Mouse (Mus musculus) fat pad, adult 2 months (tissue): ENCODE measurements around the gene Cd44.

ENCODE experiments used
- DNase-seq: peaks from one replicate; pipeline ENCODE4 v3.0.0-alpha.2; 2011; ENCODE audit warnings: low read depth, low spot score; ENCODE audit errors: extremely low read depth

Gene Cd44

GRCm38 (mm10) chr2:102900875-102901827, at the start of gene Cd44:
Gene Cd44, minus strand, starts transcription at chr2:102901665.
- DNase-seq = no peak

- no peak for DNase-seq
Measured at GRCm38 (mm10) chr2:102948481-102948857, 47.0 kb upstream of the Cd44 start.

DNA sequence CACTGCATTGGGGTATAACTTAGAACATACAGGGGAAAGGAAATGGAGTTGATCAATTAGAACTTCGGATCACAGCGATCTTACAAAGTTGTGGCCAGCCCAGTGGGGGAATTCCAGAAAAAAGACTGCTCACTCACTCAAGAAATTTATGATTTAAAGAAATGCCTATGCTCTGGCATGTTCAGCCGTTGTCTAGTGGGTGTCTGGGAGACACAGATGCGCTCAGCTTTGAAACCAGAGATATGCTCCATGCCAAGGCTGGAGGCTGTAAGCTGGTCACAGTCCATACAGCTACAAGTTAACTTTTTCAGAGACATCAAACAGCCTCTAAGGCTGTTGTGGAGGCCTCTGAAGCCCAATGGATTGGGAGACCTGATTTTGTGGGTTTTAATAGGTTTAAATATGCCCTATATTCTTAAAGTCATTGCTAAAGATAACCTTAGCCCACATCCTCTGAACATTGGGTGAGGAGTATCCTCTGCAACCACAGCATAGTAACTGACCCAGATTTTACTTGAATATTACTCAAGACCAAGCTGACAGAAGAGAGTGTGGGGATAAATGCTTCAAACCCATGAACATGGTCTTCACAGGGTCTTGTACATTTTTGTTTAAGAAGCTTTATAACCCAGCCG, 46.5 kb upstream of the Cd44 start:
- no peak for DNase-seq

DNA sequence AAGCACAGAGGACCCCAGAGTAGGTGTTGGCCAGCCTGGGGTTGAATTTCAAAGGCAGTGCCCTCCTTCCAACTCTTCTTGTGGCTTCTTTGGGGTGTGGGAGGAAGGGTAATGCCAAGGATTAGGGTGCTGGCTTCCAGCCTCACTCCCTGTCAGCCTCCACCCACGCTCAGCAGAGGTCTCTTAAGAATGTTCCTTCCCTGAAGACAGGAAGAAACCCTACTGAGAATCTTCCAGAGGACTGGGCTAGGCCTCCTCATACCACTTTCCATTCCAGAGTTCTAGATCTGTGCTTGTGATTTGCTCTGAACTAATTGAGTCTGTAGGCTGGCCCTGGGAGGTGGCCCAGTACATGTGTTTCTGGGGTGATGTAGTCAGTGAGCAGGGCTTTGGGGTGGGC, 43.6 kb upstream of the Cd44 start:
- DNase-seq = peak; percentile 86

GRCm38 (mm10) chr2:102944415-102945012, 43.0 kb upstream of the Cd44 start:
- DNase-seq = no peak

DNA sequence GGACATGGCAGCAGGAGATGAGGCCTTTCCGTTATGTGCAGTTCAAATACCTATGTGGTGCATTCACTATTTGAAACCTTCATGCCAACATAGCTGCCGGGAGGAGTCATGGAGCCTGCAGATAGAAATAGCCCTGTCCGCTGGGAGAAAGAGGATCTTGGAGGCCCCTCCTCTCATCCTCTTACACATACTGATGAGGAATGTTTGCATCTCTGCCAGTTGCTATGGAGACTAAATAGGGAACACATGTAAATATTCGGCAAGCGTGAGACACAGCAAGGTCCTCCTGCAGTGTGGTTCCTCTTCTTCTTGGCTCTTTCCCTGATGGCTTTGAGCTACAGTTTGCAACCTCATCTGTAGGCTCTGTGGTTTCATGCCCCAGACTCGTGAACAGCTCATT, 42.5 kb upstream of the Cd44 start:
- no peak for DNase-seq

- no peak for DNase-seq
Measured at GRCm38 (mm10) chr2:102942782-102943080, 41.3 kb upstream of the Cd44 start.

DNA sequence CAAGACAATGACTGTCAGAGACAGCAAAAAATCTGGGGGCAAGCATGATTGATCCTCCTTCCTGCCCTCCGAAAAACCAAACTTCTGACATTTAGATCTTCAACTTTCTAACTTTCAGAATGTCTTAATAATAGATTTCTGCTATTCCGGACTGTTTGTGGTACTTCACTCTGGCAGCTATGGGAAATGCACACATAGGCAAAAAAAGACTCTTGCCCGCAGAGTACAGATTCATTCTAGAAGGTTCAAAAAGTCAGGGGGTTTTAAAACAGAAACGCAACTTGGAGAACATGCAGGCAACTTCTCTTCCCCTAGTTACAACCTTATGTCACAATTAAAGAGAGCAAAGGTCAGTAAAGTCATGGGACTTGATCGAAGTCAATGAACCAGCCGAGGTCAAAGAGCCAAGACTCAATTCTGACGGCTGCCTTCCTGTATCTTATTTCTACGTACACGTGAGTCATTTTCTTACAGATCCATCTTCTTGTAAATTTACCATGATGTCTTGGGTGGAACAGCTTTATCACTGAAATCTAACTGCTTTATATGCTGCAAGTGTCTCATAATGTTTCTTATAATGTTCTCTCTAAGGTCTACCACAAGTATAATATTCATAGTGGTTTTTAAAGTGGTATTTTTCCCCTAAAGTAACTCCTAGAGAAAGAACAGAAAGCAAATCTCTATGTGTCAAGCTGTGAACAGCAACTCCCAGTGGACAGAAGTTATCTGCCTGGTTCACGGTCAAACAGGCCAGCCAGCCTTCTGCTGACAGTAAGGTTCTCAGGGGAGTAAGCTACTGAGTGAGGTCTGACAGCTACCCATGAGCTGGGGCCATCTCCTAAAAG, 40.7 kb upstream of the Cd44 start:
- no peak for DNase-seq

- no peak for DNase-seq
Measured at GRCm38 (mm10) chr2:102940813-102941361, 39.4 kb upstream of the Cd44 start.

- no peak for DNase-seq
Measured at GRCm38 (mm10) chr2:102940158-102940557, 38.7 kb upstream of the Cd44 start.

DNA sequence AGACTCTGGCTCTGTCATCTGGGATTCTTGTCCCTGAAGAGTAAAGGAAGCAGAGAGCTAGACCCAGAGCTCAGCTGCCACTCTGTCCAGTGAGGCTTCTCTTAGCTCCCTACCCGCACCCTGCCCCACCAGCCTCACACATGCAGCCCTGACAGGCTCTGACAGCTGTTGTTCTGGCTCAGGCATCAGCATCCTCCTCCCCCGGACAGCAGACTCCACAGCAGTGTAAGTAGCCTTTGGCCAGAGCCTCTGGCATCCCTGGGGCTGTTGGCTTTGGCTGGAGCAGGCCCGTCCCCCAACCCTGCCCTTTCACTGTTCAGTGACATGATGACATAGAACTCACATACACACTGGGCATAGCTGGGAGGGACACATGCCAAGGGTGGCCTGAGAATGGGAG, 35.4 kb upstream of the Cd44 start:
- no peak for DNase-seq

DNA sequence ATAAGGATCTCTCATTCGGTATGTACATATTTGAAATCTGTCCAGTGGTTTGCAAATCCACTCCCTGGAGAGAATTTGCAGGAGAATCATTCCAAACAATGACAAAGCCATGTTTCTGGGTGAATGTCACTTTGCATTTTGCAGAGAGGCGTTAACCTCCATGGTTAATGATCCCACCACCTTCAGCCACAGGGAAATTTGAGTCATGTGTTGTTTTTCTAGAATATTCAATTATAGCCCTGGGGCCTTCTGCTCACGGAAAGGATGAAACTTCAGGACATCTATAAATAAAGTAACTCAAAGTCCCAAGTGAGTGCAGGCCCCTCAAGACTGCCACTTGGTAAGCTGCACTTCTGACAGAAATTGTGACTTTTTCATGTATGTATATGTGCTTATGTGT, 33.4 kb upstream of the Cd44 start:
- no peak for DNase-seq

DNA sequence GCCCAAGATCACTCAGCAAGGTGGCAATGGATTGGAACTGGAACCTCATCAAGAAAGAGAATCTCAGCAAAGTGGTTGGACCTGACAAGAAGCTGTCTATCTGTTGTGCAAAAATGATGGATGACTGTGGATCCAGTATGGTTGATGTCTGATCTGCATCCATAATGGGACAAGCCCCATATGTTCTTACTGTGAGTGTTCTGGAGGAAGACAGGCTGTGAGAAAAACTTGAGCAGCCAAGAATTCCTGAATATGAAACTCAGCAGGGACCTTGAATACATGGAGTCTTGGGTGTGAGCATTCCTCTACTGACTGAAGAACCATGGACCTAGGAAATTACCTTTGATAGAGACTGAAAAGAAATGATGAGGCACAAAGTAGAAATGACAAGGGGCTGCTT, 32.3 kb upstream of the Cd44 start:
- DNase-seq = no peak

- DNase-seq = no peak
Measured at GRCm38 (mm10) chr2:102933142-102933541, 31.7 kb upstream of the Cd44 start.

GRCm38 (mm10) chr2:102932667-102933066, 31.2 kb upstream of the Cd44 start:
- peak; percentile 90 for DNase-seq

GRCm38 (mm10) chr2:102928211-102928610, 26.7 kb upstream of the Cd44 start:
- peak; percentile 82 for DNase-seq

DNA sequence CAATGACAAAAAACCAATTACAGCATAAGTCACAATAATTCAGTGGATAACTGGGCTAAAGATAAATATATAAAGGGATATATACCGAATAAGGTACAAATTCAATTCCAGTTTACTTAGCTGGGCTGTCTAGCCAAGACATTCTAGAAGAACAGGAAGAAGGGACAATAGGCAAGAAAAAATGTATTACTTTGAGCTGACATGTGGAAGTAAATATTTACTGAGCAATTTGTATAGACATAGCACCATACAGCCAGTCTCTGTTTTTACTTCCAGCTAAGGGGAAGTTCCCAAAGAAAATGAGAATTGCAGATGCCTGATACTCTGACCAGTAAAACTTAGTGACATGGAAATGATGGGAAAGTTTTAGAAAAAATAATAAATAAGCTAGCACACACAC, 23.0 kb upstream of the Cd44 start:
- DNase-seq = no peak

GRCm38 (mm10) chr2:102923682-102924081, 22.2 kb upstream of the Cd44 start:
- no peak for DNase-seq

GRCm38 (mm10) chr2:102922066-102922465, 20.6 kb upstream of the Cd44 start:
- no peak for DNase-seq

- DNase-seq = no peak
Measured at GRCm38 (mm10) chr2:102918301-102918700, 16.8 kb upstream of the Cd44 start.

DNA sequence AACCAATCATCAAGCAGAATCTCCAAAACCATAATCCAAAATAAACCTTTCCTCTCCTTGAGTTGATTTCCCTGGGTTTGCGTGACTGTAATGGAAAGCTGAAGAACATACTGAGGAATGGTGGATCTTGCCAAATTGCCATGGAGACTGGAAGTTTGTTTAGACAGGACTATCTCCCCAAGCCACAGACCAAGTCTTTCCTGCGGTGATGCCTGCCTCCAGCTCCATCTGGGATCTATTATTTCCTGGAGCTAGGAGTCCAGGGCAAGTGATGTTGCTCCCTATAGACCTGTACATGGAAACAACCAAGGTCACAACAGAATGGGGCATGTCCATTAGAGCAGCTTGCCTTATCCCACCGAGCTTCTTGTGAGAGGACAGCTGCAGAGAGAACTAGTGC, 15.1 kb upstream of the Cd44 start:
- DNase-seq = no peak
